Mouse (Mus musculus): Measurements from ENCODE around the gene Olfr522.

Olfr522 gene

DNA sequence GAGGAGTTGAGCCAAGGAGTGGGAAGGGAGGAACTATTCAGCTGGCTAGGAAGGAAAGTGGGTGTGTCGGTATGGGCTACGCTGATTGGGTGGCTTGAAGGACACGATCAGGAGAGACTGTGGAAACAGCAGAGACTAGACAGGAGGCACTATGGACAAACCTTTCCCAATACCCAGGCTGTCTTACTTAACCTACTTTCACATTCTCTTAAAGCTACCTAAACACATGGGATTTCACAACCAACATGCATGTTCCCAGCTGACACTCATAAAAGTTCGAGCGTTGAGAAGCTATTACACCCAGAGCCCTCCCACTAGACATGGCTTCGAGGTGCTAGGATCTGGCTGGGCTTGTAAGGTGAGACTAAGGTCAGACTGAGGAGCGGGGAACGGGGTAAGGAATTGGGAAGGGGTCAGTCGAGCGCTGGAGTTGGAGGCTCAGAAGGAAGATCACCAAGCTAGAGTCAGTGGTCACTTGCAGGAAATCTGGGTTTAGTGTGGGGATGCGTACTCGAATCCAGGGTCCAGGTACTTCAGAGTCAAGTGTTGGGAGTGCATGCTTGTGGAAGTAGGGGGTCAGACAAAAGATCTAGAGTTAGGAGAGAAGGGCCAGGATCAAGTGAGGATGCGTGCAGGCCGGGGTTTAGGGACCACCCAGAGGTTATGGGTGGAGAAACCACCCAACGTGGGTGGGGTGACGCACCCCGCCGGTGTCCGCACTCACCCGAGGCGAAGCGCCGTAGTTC lies 48.8 kb downstream of the Olfr522 start, which contains the start of gene Paox:
Gene Paox, plus strand, starts transcription at position 217 of the 746 bp plus-strand sequence.
- in situ Hi-C loops (cut with MseI, MboI), result no loop called here

DNA sequence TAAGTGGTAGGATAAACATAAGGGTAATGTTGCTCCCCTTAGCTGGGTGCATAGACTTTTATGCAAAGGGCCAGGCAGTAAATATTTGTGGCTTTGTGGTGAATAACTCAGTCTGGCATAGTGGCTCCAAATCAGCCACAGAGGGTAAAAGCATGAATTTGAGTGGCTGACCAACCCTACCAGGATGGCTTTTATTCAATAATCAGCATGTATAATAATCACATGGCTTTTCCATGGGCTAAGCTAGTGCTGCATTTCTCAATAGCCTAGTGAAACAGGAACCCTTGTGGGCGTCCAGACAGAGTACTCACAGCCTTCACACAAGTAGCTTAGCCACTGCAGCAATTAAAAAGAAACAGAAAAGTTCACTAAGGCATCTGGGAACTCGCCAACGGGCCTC lies 52.6 kb downstream of the Olfr522 start:
- in situ Hi-C loops (cut with MseI, MboI), result no loop called here

Measured in mouse trophoblast stem cell (cell line).